In genomic region chr2:58357414-58358131, GRCm38 (mm10) we compare ENCODE assay signal across 8 mouse cellular contexts. TPM values are rescaled to one million over a fixed set of nuclear protein-coding genes. Genes with fewer than 3 reads are reported as not detected.
DNase-seq lines count a peak whose midpoint lies in the region; ATAC-seq and TF ChIP-seq lines count a peak whose summit lies in the region.

Acvr1c (minus strand) TSS chr2:58357895.

- no peaks in the 10 kb centered on the region for H3K4me1 ChIP-seq in cerebellum, adult 2 months (ENCODE audit: control insufficient read depth, insufficient read depth, low read length)
- peaks cover 13% of the 10 kb centered on the region for H3K4me1 ChIP-seq in hindbrain, embryonic 14.5 days (replicated peaks; ENCODE audit: control insufficient read depth, insufficient read depth, low read length)

- no peak for TF ChIP-seq POLR2A in cerebellum, adult 2 months (IDR thresholded peaks at IDR 0.05; ENCODE audit: borderline replicate concordance, insufficient read depth, low read length)

- no peak for TF ChIP-seq CTCF in cerebellum, adult 2 months (IDR thresholded peaks at IDR 0.05; ENCODE audit: borderline replicate concordance, insufficient read depth, low read depth, low read length)

- H3K9me3 ChIP-seq in hindbrain, embryonic 14.5 days (ENCODE audit: control insufficient read depth, low read length): no peaks in the 10 kb centered on the region

- DNase-seq in WW6 (ENCODE audit: low read depth, low spot score): peak; percentile 13
- peak; percentile 56 to 59 for DNase-seq in cerebellum, adult 2 months
- DNase-seq in frontal cortex, postnatal 10 days (ENCODE audit: low spot score in 2 of 2): peak; percentile 22 to 30
- DNase-seq in hindbrain, embryonic 14.5 days (ENCODE audit: low spot score): peak; percentile 35
- peak; percentile 12 for DNase-seq in left cerebral cortex, adult 11 months (ENCODE audit: low spot score)
- peak; percentile 50 for DNase-seq in lung, postnatal 14 days
- peak; percentile 77 for DNase-seq in retina, postnatal 1 day
- peak; percentile 1 for DNase-seq in yolk sac, embryonic 10.5 days (ENCODE audit: low spot score)

- peak; percentile 84 for ATAC-seq in hindbrain, embryonic 14.5 days (ENCODE audit: low FRiP score)

- no peak within 1 kb of the TSS for H3K27ac ChIP-seq in cerebellum, adult 2 months (ENCODE audit: insufficient read depth, low read length)
- H3K27ac ChIP-seq in hindbrain, embryonic 14.5 days: no peak within 1 kb of the TSS

- H3K27me3 ChIP-seq in cerebellum, adult 2 months (ENCODE audit: control insufficient read depth, insufficient read depth, low read length): no peaks in the 10 kb centered on the region
- H3K27me3 ChIP-seq in hindbrain, embryonic 14.5 days (ENCODE audit: control insufficient read depth, insufficient read depth, low read length): peaks cover 31% of the 10 kb centered on the region

- H3K9ac ChIP-seq in hindbrain, embryonic 14.5 days: peak within 1 kb of the TSS; percentile 62

- H3K4me3 ChIP-seq in cerebellum, adult 2 months (replicated peaks; ENCODE audit: insufficient read depth, low read depth, low read length): peak within 1 kb of the TSS; percentile 61
- peak within 1 kb of the TSS; percentile 63 for H3K4me3 ChIP-seq in hindbrain, embryonic 14.5 days (replicated peaks; ENCODE audit: low read length)

- no peaks in the 10 kb centered on the region for H3K36me3 ChIP-seq in hindbrain, embryonic 14.5 days (replicated peaks; ENCODE audit: control insufficient read depth, insufficient read depth)

- WGBS in cerebellum, adult 2 months: under 1% methylated on average over 64 of the region's 65 CpGs
- WGBS in hindbrain, embryonic 14.5 days: 1% methylated on average over 61 of the region's 65 CpGs

- peak within 1 kb of the TSS; percentile 100 for H3K4me2 ChIP-seq in hindbrain, embryonic 14.5 days (replicated peaks)

RNA-seq across cellular contexts. Expression of gene Acvr1c, which starts in this region (rescaled TPM):
- 2.3 and 2.4 TPM in 2 replicates for polyA plus RNA-seq in cerebellum, adult 2 months (2012; rRNA removed)
- 0.58 and 0.63 TPM in 2 replicates for polyA plus RNA-seq in hindbrain, embryonic 14.5 days (2014; fragmentation: Nextera tagmentation; extraction: Ambion mirVana)

Comparison
In these comparisons a context has a peak if more than half of its experiments do, and no peak if none do; other contexts are left out.
1. Peak in DNase-seq, ATAC-seq, H3K4me3 ChIP-seq, H3K9ac ChIP-seq and H3K4me2 ChIP-seq in hindbrain, embryonic 14.5 days; RNA of the gene not detected or under 1 TPM.
2. DNase-seq: peak in every context shown above with its lines; median percentile 77 in retina, postnatal 1 day; 58 in cerebellum, adult 2 months; 50 in lung, postnatal 14 days; 35 in hindbrain, embryonic 14.5 days; 26 in frontal cortex, postnatal 10 days; 13 in WW6; 12 in left cerebral cortex, adult 11 months; 1 in yolk sac, embryonic 10.5 days.